Mouse (Mus musculus): ENCODE data around the gene Ccnd3.

The Ccnd3 gene

DNA sequence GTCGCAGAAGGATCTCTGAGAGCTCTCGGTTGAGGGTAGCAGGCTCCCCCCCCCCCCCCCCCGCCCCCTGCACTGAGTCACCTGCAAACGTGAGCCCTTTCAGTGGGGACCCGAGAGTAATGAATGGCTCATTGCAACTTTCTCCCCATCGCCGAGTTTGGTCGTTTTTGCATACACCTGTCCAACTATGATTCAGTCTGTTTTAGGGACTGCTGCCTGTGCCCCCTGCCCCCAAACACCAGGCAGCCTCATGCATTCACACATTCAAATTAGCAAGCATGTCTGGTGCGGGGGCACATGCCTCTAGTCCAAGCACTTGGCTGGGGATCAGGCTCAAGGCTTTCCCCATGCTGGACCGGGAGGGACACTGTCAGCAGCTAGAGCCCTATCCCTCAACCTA, 49.8 kb downstream of the Ccnd3 start:
- DNase-seq: no peak

- no peak for DNase-seq
Measured at GRCm38 (mm10) chr17:47557179-47557578, 52.3 kb downstream of the Ccnd3 start.

GRCm38 (mm10) chr17:47559726-47560125, 54.9 kb downstream of the Ccnd3 start:
- no peak for DNase-seq

GRCm38 (mm10) chr17:47562875-47563274, 58.0 kb downstream of the Ccnd3 start:
- no peak for DNase-seq

- no peak for DNase-seq
Measured at GRCm38 (mm10) chr17:47564612-47565011, 59.8 kb downstream of the Ccnd3 start.

DNA sequence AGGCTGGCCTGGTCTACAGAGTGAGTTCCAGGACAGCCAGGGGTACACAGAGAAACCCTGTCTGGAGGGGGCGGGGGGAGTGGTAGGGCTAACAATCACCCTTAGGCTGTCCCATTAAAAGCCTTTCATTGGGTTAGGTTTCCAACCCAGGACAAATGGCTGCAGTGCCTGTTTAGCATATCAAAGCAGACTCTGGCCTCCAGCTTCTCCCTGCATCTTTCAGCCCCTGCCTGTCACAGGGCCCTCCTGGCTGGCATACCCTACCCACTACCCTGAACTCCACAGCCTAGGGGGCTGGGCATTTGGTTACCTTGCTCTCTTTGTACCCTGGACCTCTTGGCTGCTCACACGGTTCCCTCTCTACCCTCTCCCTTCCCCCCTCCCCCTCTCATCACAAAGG, 61.3 kb downstream of the Ccnd3 start:
- no peak for DNase-seq

- DNase-seq: peak; percentile 44 to 50
Measured at GRCm38 (mm10) chr17:47567271-47567670, 62.4 kb downstream of the Ccnd3 start.

- DNase-seq: no peak
Measured at GRCm38 (mm10) chr17:47568389-47568788, 63.5 kb downstream of the Ccnd3 start.

GRCm38 (mm10) chr17:47568951-47569527, 64.2 kb downstream of the Ccnd3 start:
- no peak for DNase-seq

GRCm38 (mm10) chr17:47571621-47572020, 66.8 kb downstream of the Ccnd3 start:
- DNase-seq: no peak

GRCm38 (mm10) chr17:47572436-47572835, 67.6 kb downstream of the Ccnd3 start:
- DNase-seq: no peak

- no peak for DNase-seq
Measured at GRCm38 (mm10) chr17:47574028-47574427, 69.2 kb downstream of the Ccnd3 start.

GRCm38 (mm10) chr17:47574830-47575229, 70.0 kb downstream of the Ccnd3 start:
- DNase-seq: no peak

- DNase-seq: no peak
Measured at GRCm38 (mm10) chr17:47578655-47579054, 73.8 kb downstream of the Ccnd3 start.

- DNase-seq: no peak
Measured at GRCm38 (mm10) chr17:47580962-47581361, 76.1 kb downstream of the Ccnd3 start.

DNA sequence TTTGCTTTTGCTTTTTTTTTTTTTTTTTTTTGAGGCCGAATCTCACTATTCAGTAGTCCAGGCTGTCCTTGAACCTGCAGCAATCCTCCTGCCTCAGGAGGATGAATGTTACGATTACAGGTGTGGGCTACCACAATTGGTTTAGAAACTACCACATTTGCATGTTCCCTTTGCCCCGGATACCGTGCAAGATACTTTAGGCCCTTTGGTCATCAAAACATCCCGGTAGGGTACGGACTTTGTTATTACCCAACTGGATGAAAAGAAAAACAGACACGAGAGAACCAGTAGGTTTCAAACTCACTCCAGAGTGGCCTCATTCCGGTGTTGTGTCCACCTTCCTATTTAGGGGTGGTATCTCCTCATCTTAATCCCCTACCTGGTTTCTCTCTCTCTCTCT, 83.7 kb downstream of the Ccnd3 start:
- no peak for DNase-seq

GRCm38 (mm10) chr17:47591073-47591472, 86.2 kb downstream of the Ccnd3 start:
- DNase-seq: no peak

- DNase-seq: peak; percentile 91 to 95
Measured at GRCm38 (mm10) chr17:47593215-47593853, 88.5 kb downstream of the Ccnd3 start.

GRCm38 (mm10) chr17:47593854-47594182, 89.0 kb downstream of the Ccnd3 start:
- DNase-seq: no peak

- DNase-seq: peak; percentile 43 to 50
Measured at GRCm38 (mm10) chr17:47594183-47594968, 89.5 kb downstream of the Ccnd3 start.

DNA sequence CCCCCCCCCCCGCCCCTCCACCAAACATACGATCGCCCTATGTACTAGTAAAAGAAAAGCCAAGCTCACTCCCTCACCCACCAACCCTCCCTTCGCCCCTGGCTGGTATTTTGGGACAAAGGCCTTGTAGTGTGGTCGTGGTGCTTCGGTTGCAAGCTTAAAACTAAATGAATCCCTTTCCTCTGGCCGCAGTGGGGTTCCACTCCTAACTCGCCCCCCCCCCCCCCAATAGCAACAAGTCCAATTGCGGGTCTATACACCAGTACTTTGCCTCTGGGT, 90.1 kb downstream of the Ccnd3 start:
- DNase-seq: no peak

DNA sequence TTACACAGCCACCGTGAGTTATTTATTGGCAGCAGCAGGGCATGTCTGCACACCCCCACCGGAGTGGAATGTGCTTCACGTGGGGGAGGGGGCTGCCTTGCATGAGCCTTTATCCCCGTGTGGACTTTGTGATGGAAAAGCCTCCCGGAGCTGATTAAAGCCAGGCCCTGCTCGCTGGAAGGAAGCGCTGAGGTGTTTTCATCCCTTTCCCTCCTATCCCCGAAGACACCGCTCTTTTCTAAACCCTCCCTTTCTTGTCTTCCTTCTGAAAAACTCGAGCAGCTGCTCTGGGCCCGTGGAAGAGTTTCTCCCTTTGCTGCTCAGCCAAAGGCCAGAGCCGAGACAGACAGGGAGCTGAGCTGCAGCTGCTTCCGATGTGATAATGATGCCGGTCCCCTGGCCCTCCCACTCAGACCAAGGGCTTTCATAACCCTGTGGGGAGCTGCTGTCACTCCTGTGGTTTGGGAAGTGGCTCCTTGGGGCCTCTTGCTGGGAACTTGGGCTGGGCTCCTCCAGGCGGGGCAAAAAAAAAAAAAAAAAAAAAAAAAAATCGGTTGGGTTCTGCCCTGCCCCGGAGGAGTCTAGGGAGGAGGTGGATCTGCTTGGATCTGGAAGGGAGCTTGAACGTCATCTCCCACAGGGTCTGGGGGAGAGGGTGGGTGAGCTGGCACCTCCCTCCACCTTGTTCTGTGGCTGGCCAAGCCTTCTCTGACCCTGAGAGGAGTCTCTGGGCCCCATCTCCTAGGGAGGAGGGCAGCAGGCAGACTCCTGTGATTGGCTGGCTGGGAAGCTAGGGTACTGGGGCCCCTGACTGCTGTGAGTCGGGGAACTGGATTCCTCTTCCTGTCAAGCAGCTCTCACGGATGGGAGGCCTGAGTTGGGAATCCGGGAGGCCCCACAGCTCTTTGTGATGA, 90.7 kb downstream of the Ccnd3 start:
- DNase-seq: peak; percentile 72 to 74

GRCm38 (mm10) chr17:47596162-47596838, 91.4 kb downstream of the Ccnd3 start:
- no peak for DNase-seq

Data from kidney, adult 8-10 months (tissue).